Mouse (Mus musculus) embryonic facial prominence, embryonic 15.5 days (tissue): ENCODE data around the gene Sgsm2. TPM values are rescaled to one million over a fixed set of nuclear protein-coding genes. Genes with fewer than 3 reads are reported as not detected.

Experiments used
- ATAC-seq: fragments of 200-750 bp; cut with Nextera tagmentation; 2 replicates; pipeline ENCODE4 v1.8.0; 2017; ENCODE audit warnings: low read depth, moderate TSS enrichment; ENCODE audit not compliant: insufficient number of reproducible peaks, low FRiP score, low TSS enrichment
- H3K27ac ChIP-seq: fragments of 300-500 bp; sonication (generic); replicated peaks from 2 replicates; pipeline ENCODE4 v1.5.1; 2015; ENCODE audit warnings: mild to moderate bottlenecking, inconsistent platforms
- H3K27me3 ChIP-seq: fragments of 300-500 bp; sonication (generic); 2 replicates; pipeline ENCODE4 v1.6.1; 2015; ENCODE audit warnings: inconsistent platforms
- H3K36me3 ChIP-seq: fragments of 300-500 bp; sonication (generic); 2 replicates; pipeline ENCODE4 v1.6.1; 2015; ENCODE audit warnings: mild to moderate bottlenecking, inconsistent platforms
- H3K4me1 ChIP-seq: fragments of 300-500 bp; sonication (generic); 2 replicates; pipeline ENCODE4 v1.6.1; 2015; ENCODE audit warnings: inconsistent platforms
- H3K4me2 ChIP-seq: fragments of 300-500 bp; sonication (generic); replicated peaks from 2 replicates; pipeline ENCODE4 v1.6.1; 2015; ENCODE audit warnings: mild to moderate bottlenecking, inconsistent platforms
- H3K4me3 ChIP-seq: fragments of 300-500 bp; sonication (generic); replicated peaks from 2 replicates; pipeline ENCODE4 v1.5.1; 2015; ENCODE audit warnings: mild to moderate bottlenecking, inconsistent platforms
- H3K9ac ChIP-seq: fragments of 300-500 bp; sonication (generic); 2 replicates; pipeline ENCODE4 v1.6.1; 2015; ENCODE audit warnings: inconsistent platforms
- H3K9me3 ChIP-seq: fragments of 300-500 bp; sonication (generic); replicated peaks from 2 replicates; pipeline ENCODE4 v1.6.1; 2016; ENCODE audit warnings: inconsistent platforms
- WGBS: fragments of 180-500 bp; shearing (Covaris S2); methylation state at CpG from one replicate; pipeline ENCODE4 v1.1.7; 2015; 5-methylcytosine and 5-hydroxymethylcytosine counted together
- polyA plus RNA-seq: library from polyadenylated mRNA; unstranded; fragments of >200 nt; fragmentation: Nextera tagmentation; extraction: Ambion mirVana; gene quantifications from 2 replicates; pipeline ENCODE4 v1.2.1, GENCODE M21; 2015

Gene Sgsm2
- polyA plus RNA-seq, 1 experiment from 2014 or later: 6.8 TPM

GRCm38 (mm10) chr11:74881979-74882378 lies 14.9 kb downstream of the Sgsm2 start:
- no peak overlapping the region for H3K4me3 ChIP-seq
- H3K36me3 ChIP-seq: 0 out of 2 replicates have a peak, but pooled peaks cover 5% of the 10 kb centered on the region
- ATAC-seq: no peak
- 68% methylated on average over 14 of the region's 14 CpGs for WGBS
- H3K4me2 ChIP-seq: no peak overlapping the region
- H3K9me3 ChIP-seq: no peaks in the 10 kb centered on the region
- no peaks in the 10 kb centered on the region for H3K27me3 ChIP-seq
- peaks cover 15% of the 10 kb centered on the region; the same call in 1 of the 2 replicates for H3K4me1 ChIP-seq
- H3K9ac ChIP-seq: no peak overlapping the region
- peak overlapping the region; percentile 3 for H3K27ac ChIP-seq

- Histone ChIP-seq H3K4me2 (no peak overlapping the region), H3K9me3 (no peaks in the 10 kb centered on the region), H3K9ac (no peak overlapping the region), H3K36me3 (0 out of 2 replicates have a peak, but pooled peaks cover 5% of the 10 kb centered on the region), H3K4me1 (peaks cover 20% of the 10 kb centered on the region), H3K27ac (peak overlapping the region; percentile 3; the same call in 1 of the 2 replicates), H3K4me3 (no peak overlapping the region), H3K27me3 (no peaks in the 10 kb centered on the region)
- ATAC-seq: no peak
- 80% methylated on average over 9 of the region's 9 CpGs for WGBS
Observed at GRCm38 (mm10) chr11:74880999-74881398, 15.9 kb downstream of the Sgsm2 start.

GRCm38 (mm10) chr11:74876801-74877200 lies 20.1 kb downstream of the Sgsm2 start:
- no peaks in the 10 kb centered on the region for H3K36me3 ChIP-seq
- 5% methylated on average over 9 of the region's 9 CpGs for WGBS
- H3K4me1 ChIP-seq: peaks cover 29% of the 10 kb centered on the region
- H3K9me3 ChIP-seq: no peaks in the 10 kb centered on the region
- H3K27ac ChIP-seq: no peak overlapping the region
- peak; percentile 84 for ATAC-seq
- no peaks in the 10 kb centered on the region for H3K27me3 ChIP-seq
- H3K4me2 ChIP-seq: 0 out of 2 replicates have a peak overlapping the region, but pooled peaks have one; percentile 12
- H3K9ac ChIP-seq: no peak overlapping the region; the same call in 1 of the 2 replicates
- H3K4me3 ChIP-seq: no peak overlapping the region

GRCm38 (mm10) chr11:74874630-74875029 lies 22.2 kb downstream of the Sgsm2 start:
- no peak overlapping the region for H3K4me3 ChIP-seq
- H3K4me1 ChIP-seq: peaks cover 30% of the 10 kb centered on the region
- no peak overlapping the region for H3K4me2 ChIP-seq
- H3K36me3 ChIP-seq: no peaks in the 10 kb centered on the region
- WGBS: 61% methylated on average over 3 of the region's 3 CpGs
- no peak for ATAC-seq
- no peak overlapping the region for H3K9ac ChIP-seq
- H3K9me3 ChIP-seq: no peaks in the 10 kb centered on the region
- H3K27me3 ChIP-seq: no peaks in the 10 kb centered on the region
- H3K27ac ChIP-seq: peak overlapping the region; percentile 48

- Histone ChIP-seq H3K4me3 (no peak overlapping the region), H3K27me3 (no peaks in the 10 kb centered on the region), H3K4me2 (no peak overlapping the region), H3K9ac (no peak overlapping the region), H3K36me3 (peaks cover 8% of the 10 kb centered on the region; the same call in 1 of the 2 replicates), H3K4me1 (peaks cover 20% of the 10 kb centered on the region), H3K9me3 (no peaks in the 10 kb centered on the region), H3K27ac (peak overlapping the region; percentile 28)
- WGBS: 20% methylated on average over 12 of the region's 12 CpGs
- ATAC-seq: peak; percentile 58
Observed at GRCm38 (mm10) chr11:74870991-74871622, 25.8 kb downstream of the Sgsm2 start.

- Histone ChIP-seq H3K36me3 (peaks cover 8% of the 10 kb centered on the region; the same call in 1 of the 2 replicates), H3K27ac (peak overlapping the region; percentile 28; the same call in 1 of the 2 replicates), H3K9ac (no peak overlapping the region), H3K4me3 (no peak overlapping the region), H3K4me2 (no peak overlapping the region), H3K9me3 (no peaks in the 10 kb centered on the region), H3K27me3 (no peaks in the 10 kb centered on the region), H3K4me1 (peaks cover 20% of the 10 kb centered on the region)
- no peak for ATAC-seq
- 56% methylated on average over 4 of the region's 4 CpGs for WGBS
Observed at GRCm38 (mm10) chr11:74870544-74870943, 26.3 kb downstream of the Sgsm2 start.

GRCm38 (mm10) chr11:74869603-74870002 lies 27.3 kb downstream of the Sgsm2 start:
- H3K4me2 ChIP-seq: no peak overlapping the region
- H3K27me3 ChIP-seq: no peaks in the 10 kb centered on the region
- peaks cover 11% of the 10 kb centered on the region; the same call in 1 of the 2 replicates for H3K36me3 ChIP-seq
- H3K9me3 ChIP-seq: no peaks in the 10 kb centered on the region
- peaks cover 14% of the 10 kb centered on the region for H3K4me1 ChIP-seq
- H3K4me3 ChIP-seq: no peak overlapping the region
- ATAC-seq: no peak
- no peak overlapping the region for H3K27ac ChIP-seq
- H3K9ac ChIP-seq: no peak overlapping the region
- 87% methylated on average over 6 of the region's 6 CpGs for WGBS

GRCm38 (mm10) chr11:74868046-74868760 lies 28.7 kb downstream of the Sgsm2 start:
- Histone ChIP-seq H3K4me2 (no peak overlapping the region), H3K27me3 (no peaks in the 10 kb centered on the region), H3K9me3 (no peaks in the 10 kb centered on the region), H3K4me1 (peaks cover 22% of the 10 kb centered on the region), H3K4me3 (no peak overlapping the region), H3K27ac (no peak overlapping the region), H3K9ac (no peak overlapping the region), H3K36me3 (peaks cover 11% of the 10 kb centered on the region; the same call in 1 of the 2 replicates)
- ATAC-seq: no peak
- 85% methylated on average over 13 of the region's 13 CpGs for WGBS

GRCm38 (mm10) chr11:74867181-74867580 lies 29.7 kb downstream of the Sgsm2 start:
- no peaks in the 10 kb centered on the region for H3K9me3 ChIP-seq
- H3K9ac ChIP-seq: no peak overlapping the region
- peak overlapping the region; percentile 48; the same call in 1 of the 2 replicates for H3K27ac ChIP-seq
- H3K36me3 ChIP-seq: peaks cover 11% of the 10 kb centered on the region; the same call in 1 of the 2 replicates
- H3K4me3 ChIP-seq: no peak overlapping the region
- peaks cover 21% of the 10 kb centered on the region for H3K4me1 ChIP-seq
- 84% methylated on average over 2 of the region's 2 CpGs for WGBS
- no peak overlapping the region for H3K4me2 ChIP-seq
- ATAC-seq: no peak
- H3K27me3 ChIP-seq: no peaks in the 10 kb centered on the region

GRCm38 (mm10) chr11:74866640-74867039 lies 30.2 kb downstream of the Sgsm2 start:
- Histone ChIP-seq H3K27ac (0 out of 2 replicates have a peak overlapping the region, but pooled peaks have one; percentile 48), H3K4me2 (no peak overlapping the region), H3K9me3 (no peaks in the 10 kb centered on the region), H3K9ac (no peak overlapping the region), H3K36me3 (peaks cover 11% of the 10 kb centered on the region; the same call in 1 of the 2 replicates), H3K27me3 (no peaks in the 10 kb centered on the region), H3K4me1 (peaks cover 15% of the 10 kb centered on the region; the same call in 1 of the 2 replicates), H3K4me3 (no peak overlapping the region)
- no peak for ATAC-seq
- WGBS: 74% methylated on average over 4 of the region's 4 CpGs

- H3K4me1 ChIP-seq: peaks cover 10% of the 10 kb centered on the region; the same call in 1 of the 2 replicates
- no peak for ATAC-seq
- H3K4me2 ChIP-seq: no peak overlapping the region
- no peaks in the 10 kb centered on the region for H3K9me3 ChIP-seq
- H3K36me3 ChIP-seq: peaks cover 11% of the 10 kb centered on the region; the same call in 1 of the 2 replicates
- 79% methylated on average over 9 of the region's 9 CpGs for whole genome bisulfite sequencing
- no peak overlapping the region for H3K9ac ChIP-seq
- no peak overlapping the region for H3K4me3 ChIP-seq
- no peak overlapping the region for H3K27ac ChIP-seq
- H3K27me3 ChIP-seq: no peaks in the 10 kb centered on the region
Observed at GRCm38 (mm10) chr11:74865252-74865651, 31.6 kb downstream of the Sgsm2 start.
